Mouse (Mus musculus) brown adipose tissue, adult 24 weeks (tissue): ENCODE data around the gene Tmigd1. TPM values are rescaled to one million over a fixed set of nuclear protein-coding genes. Genes with fewer than 3 reads are reported as not detected.

Experiments
- H3K27ac ChIP-seq: fragments of 200-500 bp; replicated peaks from 2 replicates; pipeline ENCODE4 v1.5.1; 2012; ENCODE audit warnings: low read depth, mild to moderate bottlenecking, low read length
- H3K4me1 ChIP-seq: fragments of 200-500 bp; 2 replicates; pipeline ENCODE4 v1.6.1; 2012; ENCODE audit warnings: low read length, mixed read lengths; ENCODE audit not compliant: control insufficient read depth, insufficient read depth, insufficient read length
- H3K4me3 ChIP-seq: fragments of 200-500 bp; 2 replicates; pipeline ENCODE4 v1.5.1; 2012; ENCODE audit warnings: low read depth, mild to moderate bottlenecking, low read length, moderate library complexity; ENCODE audit not compliant: insufficient read depth
- polyA plus RNA-seq: library from polyadenylated mRNA; stranded (reverse); fragments of >200 nt; gene quantifications from 2 replicates; pipeline ENCODE4 v1.2.4, GENCODE M21; 2012; ENCODE audit not compliant: missing spikeins, insufficient read depth, insufficient read length

Gene Tmigd1
- polyA plus RNA-seq, result 1.4 and 1.5 TPM in 2 replicates

DNA sequence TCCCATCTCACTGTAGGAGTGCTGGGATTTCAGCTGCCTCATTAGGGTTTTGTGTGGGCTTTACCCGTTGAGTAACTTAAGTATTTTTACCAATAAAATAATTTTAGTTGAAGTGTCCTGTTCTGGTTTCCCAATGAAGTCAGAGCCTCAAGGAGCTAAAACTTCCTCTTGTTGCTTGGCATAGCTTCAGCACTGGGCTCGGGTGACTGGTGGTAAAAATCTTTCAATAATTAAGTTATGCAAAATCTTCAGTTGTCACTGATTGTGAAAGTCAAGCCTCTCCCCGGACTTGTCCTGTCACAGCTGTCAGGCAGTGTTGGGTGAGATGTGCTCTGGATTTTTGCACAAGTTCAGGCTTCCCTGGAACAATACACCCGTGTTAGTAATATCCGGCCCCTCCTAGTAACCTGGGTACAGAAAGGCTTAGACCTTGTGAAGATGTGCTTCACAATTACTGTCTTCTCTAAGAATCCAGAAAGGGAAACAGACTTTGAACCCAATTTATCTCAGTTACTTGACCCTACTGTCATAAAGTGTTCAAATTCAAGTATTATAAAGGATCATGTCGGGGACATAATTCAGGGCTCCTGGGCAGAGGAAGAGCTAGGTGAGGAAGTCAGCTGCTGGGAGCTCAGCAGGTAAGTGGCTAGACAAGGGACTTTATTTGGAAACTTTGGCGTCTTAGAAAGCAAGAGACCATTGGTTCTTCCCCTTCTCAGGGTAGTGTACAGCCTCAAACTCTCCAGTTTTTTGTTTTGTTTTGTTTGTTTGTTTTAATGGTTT is at the start of gene Tmigd1:
Gene Tmigd1, plus strand, starts transcription at position 581 of the 783 bp plus-strand sequence.
- Histone ChIP-seq H3K4me1 (peaks cover 10% of the 10 kb centered on the region), H3K27ac (no peak within 1 kb of the TSS), H3K4me3 (no peak within 1 kb of the TSS)

DNA sequence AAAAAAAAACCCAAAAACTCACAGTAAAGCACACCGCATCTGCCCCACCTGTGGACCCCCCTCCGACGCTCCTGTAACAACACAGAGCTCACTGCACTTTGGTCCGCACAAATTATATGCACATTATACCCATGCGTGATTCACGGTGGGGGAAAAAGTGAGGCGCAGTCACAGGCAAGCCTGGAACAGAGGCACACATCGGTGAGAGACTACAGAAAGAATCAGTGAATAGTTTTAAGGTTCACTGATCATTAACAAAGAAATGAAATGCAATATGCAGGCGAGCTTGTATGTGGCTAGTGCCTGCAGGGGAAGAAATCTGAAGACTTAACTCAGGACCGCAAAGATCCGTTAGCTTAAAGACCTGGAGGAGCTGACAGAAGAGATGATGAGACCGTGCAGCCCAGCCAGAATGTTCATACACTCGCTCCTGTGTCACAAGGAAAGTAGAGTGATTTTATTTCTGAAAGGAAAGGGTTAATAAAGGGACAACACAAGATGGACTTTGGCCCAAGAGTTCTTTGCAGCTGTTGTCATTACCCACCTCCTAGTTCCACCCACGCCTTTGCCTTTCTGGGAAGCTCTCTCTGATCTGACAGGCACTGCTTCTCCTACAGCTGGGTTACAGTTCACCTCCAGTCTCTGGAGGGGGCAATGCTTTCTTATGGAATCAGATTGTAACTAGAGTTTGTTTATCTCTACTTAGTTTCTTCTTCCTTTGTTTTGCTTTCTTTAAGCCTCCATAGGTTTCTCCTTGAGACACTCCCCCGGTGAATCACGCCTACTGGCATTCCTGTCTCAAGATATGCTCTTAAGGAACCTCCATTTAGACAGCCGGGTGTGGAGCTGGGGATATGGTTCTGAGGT is 47.3 kb upstream of the Tmigd1 start:
- Histone ChIP-seq H3K4me1 (peaks cover under 1% of the 10 kb centered on the region; the same call in 1 of the 2 replicates), H3K4me3 (no peak overlapping the region), H3K27ac (no peak overlapping the region)

DNA sequence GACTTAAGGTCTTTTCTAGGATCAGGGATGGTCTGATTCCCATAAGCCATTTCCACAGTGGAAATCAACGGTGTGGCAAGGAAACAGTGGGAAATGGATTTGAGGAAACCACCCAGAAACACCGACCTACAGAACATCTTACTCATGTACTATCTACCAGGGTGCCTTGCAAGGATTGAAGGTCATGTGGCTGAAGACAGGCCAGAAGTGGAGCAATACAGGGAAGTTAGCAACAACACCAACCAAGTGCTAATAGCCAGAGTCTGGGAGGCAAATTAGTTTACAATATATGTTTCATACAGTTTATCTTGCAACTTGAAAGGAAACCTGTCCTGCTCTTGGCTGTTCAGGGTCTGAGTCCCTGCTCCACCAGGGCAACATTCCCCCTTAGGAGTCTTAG is 45.4 kb upstream of the Tmigd1 start:
- H3K4me3 ChIP-seq, result no peak overlapping the region
- no peaks in the 10 kb centered on the region for H3K4me1 ChIP-seq
- H3K27ac ChIP-seq, result no peak overlapping the region

DNA sequence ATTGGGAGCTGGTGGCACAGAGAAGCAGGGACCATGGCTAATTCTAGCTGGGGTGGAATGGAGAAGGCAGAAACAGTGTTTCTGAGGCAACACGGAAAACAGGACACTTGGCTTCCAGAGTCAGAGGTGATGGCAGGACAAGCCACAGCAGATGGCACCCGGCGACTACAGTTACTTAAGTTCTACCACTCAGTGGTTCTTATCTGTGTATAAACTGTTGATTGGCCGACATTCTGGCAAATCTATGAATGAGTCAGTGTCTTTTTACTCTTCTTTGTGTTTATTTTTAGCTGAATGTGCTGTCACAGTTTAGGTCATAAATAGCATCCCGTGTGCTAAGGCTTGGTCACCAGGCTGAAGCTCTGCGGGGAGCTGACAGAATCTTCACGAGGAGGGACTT is 44.8 kb upstream of the Tmigd1 start:
- H3K4me3 ChIP-seq, result no peak overlapping the region
- no peak overlapping the region for H3K27ac ChIP-seq
- no peaks in the 10 kb centered on the region for H3K4me1 ChIP-seq

DNA sequence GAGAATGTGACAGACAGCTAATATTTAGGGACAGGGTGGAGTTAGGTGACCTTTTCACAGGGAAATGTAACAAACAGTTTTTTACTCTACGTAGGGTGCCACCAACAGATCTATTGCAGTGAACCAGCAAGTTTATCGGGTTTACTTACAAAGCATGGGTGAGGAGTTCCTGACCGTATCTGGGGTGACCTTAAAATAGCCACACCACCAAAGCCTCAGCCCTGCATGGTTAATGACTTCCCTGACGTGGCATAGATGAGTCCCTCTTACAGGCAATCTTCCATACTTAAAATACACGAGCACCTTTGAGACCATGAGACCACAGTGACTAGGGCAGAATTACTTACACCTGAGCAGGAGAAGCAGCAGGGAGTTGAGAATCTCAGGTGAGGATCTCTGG is 43.2 kb upstream of the Tmigd1 start:
- Histone ChIP-seq H3K4me3 (no peak overlapping the region), H3K27ac (no peak overlapping the region), H3K4me1 (no peaks in the 10 kb centered on the region)

DNA sequence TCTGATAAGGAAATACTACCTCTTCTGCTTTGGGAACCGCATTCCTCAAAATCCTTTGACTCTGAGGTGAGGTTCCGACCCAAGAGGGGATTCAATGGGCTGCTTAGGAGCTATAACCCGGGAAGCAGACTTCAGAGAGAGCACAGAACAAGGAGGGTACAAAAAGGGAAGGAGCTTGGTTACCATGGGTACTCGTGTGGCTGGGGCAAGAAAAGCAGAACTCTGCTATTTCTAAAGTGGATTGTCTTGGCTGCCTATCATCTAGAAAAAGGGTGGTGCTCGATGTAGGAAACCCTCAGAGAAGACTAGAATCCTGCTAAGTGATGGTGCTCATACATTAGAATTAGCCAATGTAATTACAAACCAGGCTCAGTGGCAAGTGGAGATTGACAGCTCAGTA is 42.7 kb upstream of the Tmigd1 start:
- Histone ChIP-seq H3K4me1 (no peaks in the 10 kb centered on the region), H3K4me3 (no peak overlapping the region), H3K27ac (no peak overlapping the region)

DNA sequence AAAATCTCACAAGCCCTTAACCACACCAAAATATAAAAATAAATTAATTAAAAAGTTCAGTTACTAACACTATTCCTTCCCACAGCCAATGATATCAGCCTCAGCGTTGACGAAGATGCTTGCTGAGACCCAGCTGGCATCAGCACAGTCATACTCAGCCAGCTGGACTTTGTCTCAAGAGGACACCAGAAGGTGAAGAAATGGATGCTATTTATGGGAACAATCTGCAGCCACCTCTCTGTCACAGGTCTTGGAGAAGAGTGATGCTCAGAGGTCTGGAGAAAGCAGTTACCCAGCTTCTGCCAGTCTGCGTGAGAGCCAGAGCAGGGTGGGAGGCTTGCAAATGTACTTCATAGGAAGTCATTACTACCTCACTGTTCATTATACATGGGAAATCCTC is 40.8 kb upstream of the Tmigd1 start:
- Histone ChIP-seq H3K4me3 (no peak overlapping the region), H3K27ac (no peak overlapping the region), H3K4me1 (no peaks in the 10 kb centered on the region)

DNA sequence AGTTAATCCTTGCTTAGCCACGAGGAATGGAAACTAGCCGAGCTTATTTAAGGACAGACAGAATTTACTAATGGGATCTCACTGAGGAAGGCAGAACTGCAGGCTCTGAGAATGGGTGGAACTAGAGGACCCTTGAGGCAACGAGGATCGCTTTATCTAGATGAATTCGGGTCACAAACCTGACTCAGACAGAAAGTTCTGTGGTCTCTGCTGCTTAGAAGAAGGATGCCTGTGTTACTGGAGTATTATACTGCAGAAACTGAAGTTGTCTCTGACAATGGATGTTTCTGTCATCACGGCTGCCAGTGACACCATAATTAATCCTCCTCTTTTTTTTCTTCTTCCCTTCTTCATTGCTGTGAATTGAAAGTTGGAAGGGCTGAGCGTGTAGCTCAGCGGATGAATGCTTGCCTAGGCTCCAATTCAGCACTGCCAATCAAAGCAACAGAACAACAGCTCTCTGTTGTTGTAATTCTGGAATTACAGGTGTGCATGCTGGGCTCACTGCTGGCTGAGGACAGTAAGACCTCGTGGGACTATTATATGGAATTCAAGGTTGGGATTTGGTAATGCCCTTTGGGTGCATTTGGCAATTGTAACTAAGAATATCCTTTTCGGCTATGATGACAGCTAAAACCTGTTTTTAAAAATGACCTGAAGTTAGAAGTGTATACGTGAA is 29.3 kb upstream of the Tmigd1 start:
- Histone ChIP-seq H3K4me1 (no peaks in the 10 kb centered on the region), H3K27ac (no peak overlapping the region), H3K4me3 (no peak overlapping the region)

DNA sequence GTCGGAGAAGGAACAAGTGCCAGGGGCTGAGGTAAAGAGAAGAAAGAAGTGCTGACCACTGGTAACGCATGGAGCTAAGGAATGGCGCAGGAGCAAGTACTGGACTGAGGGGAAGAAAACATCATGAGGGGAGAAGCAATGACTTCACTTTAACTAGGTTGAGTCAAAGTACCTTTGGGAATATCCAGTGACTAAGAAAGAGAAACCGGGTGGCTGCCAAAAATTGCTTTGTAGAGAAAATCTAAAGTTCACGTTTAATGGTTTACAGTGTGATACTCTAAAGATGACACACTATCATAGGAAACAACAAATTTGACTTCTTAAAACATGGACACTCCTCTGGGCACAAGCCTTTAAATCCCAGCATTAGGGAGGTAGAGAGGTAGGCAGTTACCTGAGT is 28.1 kb upstream of the Tmigd1 start:
- no peak overlapping the region for H3K27ac ChIP-seq
- no peaks in the 10 kb centered on the region for H3K4me1 ChIP-seq
- no peak overlapping the region for H3K4me3 ChIP-seq

DNA sequence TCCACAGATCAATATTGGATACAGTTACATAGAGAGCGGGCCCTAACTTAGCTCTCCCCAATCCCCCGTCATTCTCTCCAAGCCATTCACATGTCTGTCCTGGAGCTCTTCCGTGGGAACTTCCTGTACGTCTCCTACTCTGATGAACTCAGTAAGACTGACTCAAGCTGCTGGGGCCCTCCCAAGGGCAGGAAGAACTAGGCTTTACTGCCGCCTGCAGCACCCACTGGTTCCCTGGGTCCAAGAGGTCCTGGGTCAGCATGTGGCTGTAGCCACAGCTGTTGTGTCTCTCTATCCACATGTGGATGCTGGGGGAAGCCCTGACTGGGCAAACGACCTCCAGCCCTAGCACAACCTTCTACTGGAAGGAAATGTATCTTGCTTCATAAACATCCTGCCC is 27.2 kb upstream of the Tmigd1 start:
- Histone ChIP-seq H3K4me3 (no peak overlapping the region), H3K27ac (no peak overlapping the region), H3K4me1 (no peaks in the 10 kb centered on the region)

DNA sequence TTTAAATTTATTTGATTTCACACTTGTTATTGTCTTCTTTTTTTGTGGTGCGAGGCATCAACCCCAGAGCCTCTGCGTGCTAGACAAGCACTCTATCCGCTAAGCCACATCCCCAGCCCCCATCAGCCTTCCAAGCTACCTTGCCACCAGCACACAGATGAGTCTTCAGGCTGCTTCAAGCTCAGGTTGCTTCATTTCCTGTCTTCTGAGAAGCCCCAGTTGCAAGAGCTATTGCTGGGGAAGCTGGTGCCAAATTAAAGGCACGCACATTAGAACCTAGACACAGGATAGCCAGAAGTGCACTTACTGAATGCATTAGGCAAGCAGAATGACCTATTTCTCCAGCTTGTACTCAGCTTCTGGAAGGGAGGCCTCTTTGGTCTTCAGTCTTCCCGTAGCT is 22.1 kb upstream of the Tmigd1 start:
- Histone ChIP-seq H3K27ac (no peak overlapping the region), H3K4me3 (no peak overlapping the region), H3K4me1 (no peaks in the 10 kb centered on the region)

DNA sequence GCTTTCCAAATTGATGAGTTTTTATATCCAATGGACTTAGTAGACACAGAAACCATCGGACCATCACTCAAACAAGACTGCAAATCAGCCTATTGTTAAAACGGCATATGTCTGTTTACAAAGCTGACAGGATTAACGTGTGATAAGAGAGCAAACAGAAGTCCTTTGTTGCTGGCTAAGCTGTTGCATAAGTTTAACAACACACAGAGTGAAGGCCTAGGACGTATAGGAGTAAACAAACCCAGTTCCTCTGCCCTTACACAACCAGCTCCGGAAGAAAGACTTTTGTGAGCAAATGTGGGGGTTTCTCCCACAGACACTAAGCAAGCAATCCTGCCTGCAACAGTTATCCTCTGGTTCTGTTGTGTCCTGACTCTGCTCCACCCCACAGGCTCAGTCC is 17.5 kb upstream of the Tmigd1 start:
- H3K27ac ChIP-seq, result no peak overlapping the region
- no peak overlapping the region for H3K4me3 ChIP-seq
- H3K4me1 ChIP-seq, result no peaks in the 10 kb centered on the region

DNA sequence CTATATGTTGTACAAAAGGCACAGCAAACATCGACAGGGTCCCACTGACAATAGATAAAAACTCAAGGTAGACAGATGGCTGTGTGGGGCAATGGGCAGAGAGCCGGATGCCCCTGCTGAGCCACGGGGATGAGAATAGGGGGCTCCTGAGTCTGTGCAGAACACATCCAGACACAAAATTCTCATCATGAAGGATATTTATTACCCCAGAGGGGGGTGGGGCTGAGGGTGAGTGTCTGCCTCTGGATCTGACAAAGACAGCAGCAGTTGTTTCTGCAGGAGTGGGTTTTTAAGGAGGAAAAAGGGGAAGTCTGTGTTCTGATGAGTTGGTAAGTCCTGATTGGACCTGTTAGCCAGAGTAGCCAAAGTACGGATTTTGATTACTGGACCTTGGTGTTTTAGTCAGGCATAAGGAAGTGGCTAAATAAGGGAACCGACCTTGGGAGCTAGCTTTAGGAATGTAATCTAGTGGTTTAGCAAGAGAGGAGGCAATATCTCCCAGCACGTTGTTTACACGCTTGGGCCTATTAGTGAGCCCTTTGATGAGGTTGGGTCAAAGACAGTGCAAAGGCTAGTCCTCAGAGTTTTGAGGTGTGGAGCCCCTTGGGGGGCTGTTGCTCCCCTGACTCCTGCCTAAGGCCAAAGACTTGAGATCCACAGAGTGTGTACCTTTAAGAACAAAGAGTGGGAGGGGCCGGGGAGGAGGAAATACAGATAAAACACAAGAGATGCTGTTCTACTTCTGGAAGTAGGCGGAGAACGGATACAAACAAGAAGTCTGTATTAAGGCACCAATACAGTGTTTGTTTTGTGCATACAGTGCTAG is 12.4 kb upstream of the Tmigd1 start:
- peak overlapping the region; percentile 77 for H3K27ac ChIP-seq
- peaks cover 24% of the 10 kb centered on the region for H3K4me1 ChIP-seq
- peak overlapping the region; percentile 7; the same call in 1 of the 2 replicates for H3K4me3 ChIP-seq

DNA sequence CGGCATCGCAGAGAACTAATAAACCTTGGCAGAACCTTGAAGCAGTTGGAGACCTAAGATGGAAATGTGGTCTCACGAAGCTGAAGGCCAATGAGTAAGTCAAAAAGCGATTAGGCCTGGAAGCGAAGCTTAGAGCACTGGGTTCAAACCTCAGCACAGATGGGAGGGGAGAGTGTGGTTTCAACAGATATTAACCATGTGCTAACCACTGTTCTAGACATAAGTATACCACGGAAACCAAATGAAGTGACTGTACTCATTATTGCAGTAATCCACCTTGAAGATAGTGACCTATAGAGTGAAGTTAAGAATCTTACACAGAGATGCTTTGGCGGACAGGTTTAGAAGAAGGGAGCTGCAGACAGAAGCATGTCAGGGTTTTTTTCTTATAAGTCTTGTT is 10.8 kb upstream of the Tmigd1 start:
- H3K27ac ChIP-seq, result peak overlapping the region; percentile 51; the same call in 1 of the 2 replicates
- no peak overlapping the region for H3K4me3 ChIP-seq
- H3K4me1 ChIP-seq, result peaks cover 24% of the 10 kb centered on the region
